Mouse (Mus musculus): ENCODE measurements around the gene Olfr1205.

Gene Olfr1205

GRCm38 (mm10) chr2:88829437-88829836 is at the start of gene Olfr1205:
Gene Olfr1205, plus strand, starts transcription at chr2:88829737.
- DNase-seq (ENCODE audit: low spot score): no peak

DNA sequence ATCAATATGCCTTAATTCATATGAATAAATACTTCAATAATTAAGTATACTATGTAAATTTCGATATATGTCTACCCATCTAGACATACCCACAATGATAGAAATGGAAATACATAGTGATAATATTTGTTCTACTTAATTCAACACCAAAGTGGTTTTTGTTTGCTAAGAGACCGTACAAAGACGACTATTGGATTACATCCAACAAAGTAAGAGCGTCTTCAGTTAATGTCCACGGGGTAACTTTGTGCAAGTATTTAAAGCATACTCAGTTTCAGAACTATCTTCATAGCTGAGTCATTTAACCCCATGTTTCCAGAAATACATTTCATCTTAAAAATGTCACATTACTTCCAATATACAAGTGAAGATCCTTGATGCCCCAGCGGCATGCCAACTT is 36.8 kb upstream of the Olfr1205 start, which contains the start of gene Olfr1201:
Gene Olfr1201 (plus strand): TSS at position 301 of the 400 bp plus-strand sequence.
- DNase-seq (ENCODE audit: low spot score): no peak

DNA sequence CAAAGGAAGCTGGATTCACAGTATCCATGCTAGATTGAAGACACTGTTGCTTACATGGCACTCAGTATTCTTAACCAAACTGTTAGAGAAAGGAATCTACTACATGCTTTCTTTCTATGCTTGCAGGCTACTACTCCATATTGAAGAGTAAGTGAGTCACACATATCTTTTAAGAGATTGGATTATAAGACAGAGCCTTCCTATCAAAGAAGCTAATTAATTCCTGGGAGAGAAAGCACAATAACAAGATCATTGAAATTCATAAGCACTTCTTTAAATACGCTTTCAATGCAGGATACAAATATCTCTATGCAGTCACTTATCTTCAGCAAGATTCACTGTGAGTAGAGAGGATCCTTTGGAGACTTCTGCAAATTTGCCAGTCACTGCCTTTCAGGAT is 15.3 kb upstream of the Olfr1205 start, which contains the start of gene Olfr1202:
Gene Olfr1202 (plus strand): TSS at position 301 of the 400 bp plus-strand sequence.
- no peak for DNase-seq (ENCODE audit: low spot score)

DNA sequence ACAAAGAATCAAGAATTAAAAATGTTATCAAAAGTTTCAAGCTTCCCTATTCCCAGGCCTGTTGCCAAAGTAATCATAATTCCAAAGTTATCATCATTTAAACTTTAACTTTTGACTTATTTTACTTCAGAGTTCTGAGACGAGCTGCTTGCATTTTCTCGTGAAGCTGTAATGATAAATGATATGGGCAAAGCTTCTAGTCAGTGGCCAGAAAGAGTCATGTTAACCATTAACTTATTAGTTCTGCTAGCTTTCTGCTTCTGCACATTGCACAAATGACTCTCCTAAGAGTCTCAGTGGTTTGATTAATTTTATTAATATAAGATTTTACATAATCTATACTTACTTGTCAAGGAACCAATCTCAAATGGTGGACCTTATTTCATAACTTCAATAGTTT is 8.9 kb downstream of the Olfr1205 start:
- no peak for DNase-seq (ENCODE audit: low spot score)

DNA sequence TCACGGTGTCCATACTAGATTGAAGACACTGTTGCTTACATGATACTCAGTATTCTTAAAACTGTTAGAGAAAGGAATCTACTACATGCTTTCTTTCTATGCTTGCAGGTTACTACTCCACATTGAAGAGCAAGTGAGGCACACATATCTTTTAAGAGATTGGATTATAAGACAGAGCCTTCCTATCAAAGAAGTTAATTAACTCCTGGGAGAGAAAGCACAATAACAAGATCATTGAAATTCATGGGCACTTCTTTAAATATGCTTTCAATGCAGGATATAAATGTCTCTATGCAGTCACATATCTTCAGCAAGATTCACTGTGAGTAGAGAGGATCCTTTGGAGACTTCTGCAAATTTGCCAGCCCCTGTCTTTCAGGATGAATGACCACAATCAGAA is 19.5 kb downstream of the Olfr1205 start, which contains the start of gene Olfr1204:
Gene Olfr1204 (plus strand): TSS at position 301 of the 400 bp plus-strand sequence.
- no peak for DNase-seq (ENCODE audit: low spot score)

- no peak for DNase-seq (ENCODE audit: low spot score)
Measured at GRCm38 (mm10) chr2:88862931-88863330, 33.4 kb downstream of the Olfr1205 start, which contains the start of gene Olfr1206. Gene Olfr1206, plus strand, starts transcription at chr2:88863231.
